Mouse (Mus musculus) heart, adult 2 months (tissue): ENCODE results near the gene Zfp511.
A peak's percentile ranks its signal among the peaks of the same experiment; 100 is the strongest.

Source experiments
- CTCF ChIP-seq: fragments of 200-600 bp; IDR thresholded peaks from 2 replicates; pipeline ENCODE4 v1.8.1; 2022; ENCODE audit warnings: antibody characterized with exemption, mild to moderate bottlenecking, moderate library complexity
- EP300 ChIP-seq: fragments of 200-500 bp; IDR thresholded peaks from 2 replicates; pipeline ENCODE4 v1.6.1; 2011; ENCODE audit warnings: low read depth, low read length, control low read depth; ENCODE audit not compliant: insufficient read depth
- POLR2A ChIP-seq: fragments of 200-500 bp; IDR thresholded peaks from 2 replicates; pipeline ENCODE4 v1.6.1; 2011; ENCODE audit warnings: mild to moderate bottlenecking, low read depth, low read length, control low read depth; ENCODE audit not compliant: insufficient read depth

DNA sequence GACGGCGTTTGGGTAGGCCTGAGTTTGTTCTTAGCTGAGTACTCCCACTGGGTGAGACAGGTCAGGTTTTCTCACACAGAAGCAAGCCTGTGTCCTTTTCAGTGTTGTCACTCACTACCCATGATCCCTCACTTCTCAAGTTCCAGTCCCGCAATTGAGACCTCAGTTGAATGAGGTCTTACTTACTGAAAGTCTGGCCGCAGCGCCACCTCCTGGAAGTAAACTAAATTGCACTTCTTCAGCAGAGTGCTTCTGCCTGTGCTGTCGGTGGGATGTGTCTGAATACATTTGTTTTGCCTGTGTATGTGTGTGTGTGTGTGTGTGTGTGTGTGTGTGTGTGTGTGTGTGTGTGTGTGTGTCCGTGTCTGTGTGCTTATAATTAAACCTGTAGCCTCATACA, 26.9 kb downstream of the Zfp511 start:
- TF ChIP-seq CTCF = peak; percentile 76
- TF ChIP-seq POLR2A = no peak
- no peak for TF ChIP-seq EP300
